Mouse (Mus musculus) layer of hippocampus, postnatal 14 days (tissue): Measurements from ENCODE around the gene Cfd. TPM values are rescaled to one million over a fixed set of nuclear protein-coding genes. Genes with fewer than 3 reads are reported as not detected.
A peak's percentile ranks its signal among the peaks of the same experiment; 100 is the strongest.
"Not testable (repeated sequence)": the region's sequence is repeated elsewhere in the genome, so short reads cannot be mapped to it uniquely, and the experiment has no call there.

Experiments
- DNase-seq, 2 experiments: peaks; one replicate each; pipeline ENCODE4 v3.0.0; 2021 to 2022; ENCODE audit warnings: low spot score in 2 of 2, mixed read lengths in 1 of 2
- total RNA-seq, 2 experiments: library from RNA; stranded (reverse); gene quantifications; 2 replicates each; pipeline ENCODE4 v1.2.3; 2021

The Cfd gene
- total RNA-seq, 2 experiments from 2014 or later, result not detected

GRCm38 (mm10) chr10:79884446-79884845 lies 6.2 kb upstream of the Cfd start:
- no peak for DNase-seq

- not testable (repeated sequence) for DNase-seq
Observed at GRCm38 (mm10) chr10:79884938-79885337, 5.7 kb upstream of the Cfd start.

GRCm38 (mm10) chr10:79886054-79886453 lies 4.6 kb upstream of the Cfd start, which contains the start of gene Elane:
Elane (plus strand) TSS chr10:79886247.
- no peak for DNase-seq

GRCm38 (mm10) chr10:79886611-79887010 lies 4.0 kb upstream of the Cfd start:
- DNase-seq, result no peak

- no peak for DNase-seq
Observed at GRCm38 (mm10) chr10:79889386-79889785, 1.3 kb upstream of the Cfd start.

GRCm38 (mm10) chr10:79892451-79893118 lies 1.9 kb downstream of the Cfd start:
- DNase-seq, result peak; percentile 71

- DNase-seq, result no peak
Observed at GRCm38 (mm10) chr10:79896306-79896705, 5.7 kb downstream of the Cfd start.

GRCm38 (mm10) chr10:79896814-79897213 lies 6.2 kb downstream of the Cfd start:
- DNase-seq, result no peak

GRCm38 (mm10) chr10:79897316-79898245 lies 6.9 kb downstream of the Cfd start:
- no peak for DNase-seq

GRCm38 (mm10) chr10:79900951-79901410 lies 10.3 kb downstream of the Cfd start:
- peak; percentile 65 to 69 for DNase-seq

GRCm38 (mm10) chr10:79906712-79907111 lies 16.1 kb downstream of the Cfd start:
- no peak for DNase-seq

GRCm38 (mm10) chr10:79907415-79907814 lies 16.8 kb downstream of the Cfd start:
- no peak for DNase-seq

- DNase-seq, result peak; percentile 96 to 98
Observed at GRCm38 (mm10) chr10:79908167-79909091, 17.8 kb downstream of the Cfd start, which contains the start of gene Med16. Med16 (minus strand) TSS chr10:79908923.

- DNase-seq, result peak; percentile 49 to 79
Observed at GRCm38 (mm10) chr10:79909092-79909922, 18.7 kb downstream of the Cfd start.

- no peak for DNase-seq
Observed at GRCm38 (mm10) chr10:79910556-79910955, 19.9 kb downstream of the Cfd start, which contains the start of gene Gm26602. Gm26602 (plus strand) TSS chr10:79910856.

GRCm38 (mm10) chr10:79912412-79912811 lies 21.8 kb downstream of the Cfd start:
- DNase-seq, result no peak

- no peak for DNase-seq
Observed at GRCm38 (mm10) chr10:79914131-79914947, 23.7 kb downstream of the Cfd start.

- DNase-seq, result no peak
Observed at GRCm38 (mm10) chr10:79914948-79915596, 24.4 kb downstream of the Cfd start.
